Mouse (Mus musculus) kidney, adult 9 months (tissue): ENCODE data around the gene Selenok.

Experiments used
- DNase-seq: peaks from one replicate; pipeline ENCODE4 v3.0.0; 2022

The Selenok gene

DNA sequence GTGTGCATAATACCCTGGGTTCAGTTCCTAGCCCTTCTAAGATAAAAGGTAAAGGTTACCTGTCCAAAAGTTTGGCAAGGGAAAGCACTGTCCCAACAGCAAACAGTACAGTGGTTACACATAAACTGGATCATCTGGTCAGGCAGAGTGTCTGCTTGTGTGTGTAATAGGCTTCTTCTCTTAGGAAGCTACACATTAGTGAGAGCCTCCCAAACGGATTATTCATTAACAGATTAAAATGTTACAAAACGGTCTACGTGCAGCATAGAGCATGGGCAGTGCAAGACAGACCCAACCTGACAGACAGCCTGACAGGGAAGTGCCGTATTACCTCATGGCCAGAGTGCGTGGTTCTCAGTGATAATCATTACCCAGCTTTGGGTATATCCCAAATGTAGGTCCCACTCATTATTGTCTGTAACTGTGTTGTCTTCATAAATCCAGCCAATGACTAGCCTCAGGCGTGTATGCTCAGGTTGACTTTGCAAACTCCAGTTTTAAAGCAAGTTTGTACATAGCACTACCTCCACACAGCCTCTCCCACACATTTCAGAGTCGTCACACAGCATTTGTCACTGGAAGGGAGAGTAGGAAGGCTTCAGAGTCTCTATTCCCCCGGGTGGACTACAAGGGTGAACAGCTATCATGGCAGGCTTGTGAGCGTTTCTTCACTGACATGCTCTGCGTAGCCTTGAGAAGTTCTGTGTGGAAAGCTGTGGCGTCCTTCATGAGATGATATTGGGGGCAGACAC is 28.1 kb downstream of the Selenok start:
- DNase-seq = peak; percentile 92

DNA sequence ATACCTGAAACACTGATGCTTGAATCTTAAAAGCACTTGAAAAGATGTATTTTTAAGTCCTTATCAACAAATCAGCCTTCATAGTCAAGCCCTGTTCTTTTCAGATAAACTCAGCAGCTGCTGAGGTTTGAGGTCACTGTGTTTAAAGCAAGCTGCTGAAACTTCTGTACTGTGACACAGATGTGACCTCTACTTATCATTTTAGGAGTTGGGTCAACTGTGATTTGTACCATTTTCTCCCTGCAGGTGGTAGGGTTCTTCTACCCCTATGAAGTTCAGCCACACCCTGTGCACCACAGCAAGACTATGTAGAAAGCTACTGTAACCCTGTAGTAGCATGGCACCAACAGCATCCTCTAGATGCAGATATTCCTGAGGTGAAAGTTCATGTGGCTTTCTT is 29.2 kb downstream of the Selenok start:
- DNase-seq = no peak

DNA sequence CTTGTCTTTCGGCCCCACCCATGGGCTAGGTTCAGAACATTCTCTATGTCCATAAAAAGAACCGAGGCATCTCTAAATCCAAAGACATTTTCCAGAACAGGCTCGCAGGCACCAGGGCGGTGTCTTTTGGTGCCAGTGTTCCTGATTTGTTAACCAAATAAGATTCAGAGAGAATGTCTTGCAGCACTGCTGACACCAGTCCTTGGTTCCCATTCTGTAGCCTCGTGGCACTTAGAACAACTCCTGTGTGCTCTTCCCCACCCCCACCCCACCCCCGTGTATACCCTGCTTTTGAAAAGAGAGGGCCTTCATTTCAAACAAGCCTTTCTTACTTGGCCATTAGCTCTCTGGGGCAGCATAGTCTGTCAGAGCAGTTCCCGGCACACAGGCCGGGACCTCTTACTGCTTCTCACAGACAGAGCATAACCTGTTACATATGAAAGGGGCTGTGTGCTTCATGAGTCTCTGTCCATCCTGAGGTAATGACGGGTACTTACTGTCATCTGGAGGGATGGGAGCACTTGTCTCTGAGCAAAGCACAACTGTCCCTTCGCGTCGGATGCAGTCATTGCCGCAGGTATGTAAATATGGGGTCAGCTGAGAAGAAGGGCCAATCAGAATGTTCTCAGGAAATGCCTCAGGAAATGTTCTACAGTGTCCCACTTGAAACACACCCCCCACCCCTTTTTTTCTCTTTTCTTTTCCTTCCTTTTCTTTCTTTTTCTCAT is 30.8 kb downstream of the Selenok start:
- DNase-seq = no peak

DNA sequence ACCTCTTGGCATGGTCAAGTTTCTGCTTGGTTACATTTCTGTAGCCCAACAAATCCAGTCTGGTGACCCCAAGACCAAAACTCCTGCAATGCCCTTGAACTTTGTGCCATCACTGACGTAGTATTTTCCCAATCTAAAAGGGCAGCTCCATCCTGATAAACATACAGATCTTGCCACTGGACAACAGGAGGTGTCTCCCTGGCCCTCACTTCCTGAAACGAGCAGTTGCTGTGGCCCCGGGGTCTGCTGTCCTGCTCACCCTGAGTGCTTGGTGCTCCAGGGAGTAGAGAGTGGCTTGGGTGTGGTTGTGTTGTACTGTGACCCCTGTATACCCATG is 31.3 kb downstream of the Selenok start:
- DNase-seq = no peak

DNA sequence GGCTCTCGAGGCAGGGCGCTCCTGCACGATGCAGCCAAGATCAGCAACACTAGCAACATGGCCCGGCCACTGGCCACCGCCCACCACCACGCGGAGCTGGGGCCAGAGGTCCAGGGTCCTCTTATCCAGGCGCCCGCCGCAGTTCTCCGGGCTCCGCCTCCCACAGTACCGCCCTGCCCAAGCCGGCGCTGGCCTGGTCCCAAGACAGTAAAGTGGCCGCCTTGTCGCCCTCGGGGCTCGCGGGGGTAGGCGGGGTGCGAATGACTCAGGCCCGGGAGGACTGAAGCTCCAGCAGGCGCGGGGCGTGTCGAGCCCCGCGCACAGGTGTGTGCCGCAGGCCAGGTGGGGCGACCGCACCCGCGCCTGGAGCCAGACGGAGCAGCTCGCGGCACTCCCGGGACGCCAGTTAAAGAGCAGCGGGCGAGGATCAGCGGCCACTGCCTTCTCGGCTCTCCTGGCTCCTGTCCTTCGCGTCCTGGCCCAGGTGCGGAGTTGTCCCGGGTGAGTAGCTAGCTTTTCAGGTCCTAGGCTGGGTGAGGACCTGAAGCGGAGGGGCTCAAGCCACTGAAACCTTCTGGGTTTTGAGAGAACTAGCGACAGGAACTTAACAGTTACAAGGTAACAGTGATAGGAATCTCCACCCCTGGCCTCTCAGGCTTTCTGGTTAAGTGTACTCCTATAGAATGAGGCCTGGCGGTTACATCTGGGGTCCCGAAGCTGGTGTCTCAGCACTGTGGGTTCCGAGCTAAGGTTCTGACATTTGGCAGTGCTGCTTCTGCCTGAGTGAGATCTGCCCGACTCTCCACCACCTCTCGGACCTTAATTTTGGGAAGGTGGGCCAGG is 40.8 kb downstream of the Selenok start, which contains the start of the genes Il17rb and Chdh:
Il17rb (minus strand) TSS at position 164 of the 843 bp plus-strand sequence.
Chdh (plus strand) TSS at position 291 of the 843 bp plus-strand sequence.
- DNase-seq = peak; percentile 92

DNA sequence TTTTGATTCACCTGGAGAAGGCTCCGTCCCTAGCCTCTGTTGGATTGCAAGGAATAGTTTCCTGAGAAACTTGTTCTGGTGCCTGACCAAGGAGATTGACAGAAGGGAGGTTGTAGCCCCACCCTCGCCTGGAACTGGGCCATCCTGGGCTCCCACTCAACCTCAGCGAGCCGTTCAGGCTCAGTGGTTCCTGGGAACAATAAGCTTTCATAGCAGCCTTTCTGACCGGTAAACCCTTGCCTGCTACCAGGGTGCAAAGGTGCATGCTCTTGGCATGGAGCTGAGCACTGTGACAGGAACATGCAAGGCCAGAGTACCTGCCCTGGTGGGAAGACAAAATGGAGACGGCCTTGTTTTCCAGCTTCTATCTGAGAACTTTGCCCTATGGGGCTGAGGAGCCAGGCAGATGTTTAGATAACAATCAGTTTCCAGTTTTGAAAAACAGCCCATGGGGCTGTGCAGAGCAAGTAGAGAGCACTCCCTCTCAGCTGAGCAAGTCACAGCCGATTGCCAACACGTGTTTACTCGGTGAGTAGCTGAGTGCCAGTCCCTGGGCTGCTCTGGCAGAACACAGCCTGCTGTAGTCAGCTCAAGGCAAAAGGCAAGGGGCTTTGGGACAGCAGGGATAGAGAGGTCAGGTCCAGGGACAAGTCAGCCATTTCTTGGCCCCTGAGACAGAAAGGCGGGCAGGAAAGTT is 41.9 kb downstream of the Selenok start:
- DNase-seq = peak; percentile 98

DNA sequence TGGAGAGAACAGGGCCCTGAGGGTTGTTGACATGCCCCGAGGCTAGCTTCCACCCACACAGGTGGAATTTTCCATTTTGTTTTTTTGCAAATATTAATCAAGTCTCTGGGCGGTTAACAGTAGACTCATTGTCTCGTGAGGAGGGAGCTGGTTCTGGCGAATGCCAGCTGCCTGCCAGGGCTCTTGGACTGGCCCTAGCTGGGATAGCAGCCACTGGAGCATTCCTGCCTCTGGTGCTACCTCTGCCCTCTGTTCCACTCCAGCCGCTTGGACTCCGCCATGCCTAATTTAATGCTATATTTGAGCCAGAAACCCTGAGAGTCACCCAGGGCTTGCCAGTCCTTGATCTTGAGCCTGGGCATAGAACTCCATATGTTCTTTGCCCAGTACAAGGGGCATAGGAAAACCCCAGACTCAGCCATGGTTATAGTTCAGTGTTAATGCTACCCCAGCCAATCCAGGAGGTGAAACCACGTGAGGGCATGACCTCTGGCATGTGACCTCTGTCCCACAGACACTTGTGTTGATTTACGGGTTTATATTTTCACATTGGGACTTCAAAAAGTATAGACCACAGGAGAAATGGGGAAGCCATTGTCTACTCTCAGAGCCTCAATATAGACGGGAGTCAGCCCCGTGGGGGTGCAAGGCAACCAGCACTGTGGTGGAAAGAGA is 43.9 kb downstream of the Selenok start:
- DNase-seq = peak; percentile 95

DNA sequence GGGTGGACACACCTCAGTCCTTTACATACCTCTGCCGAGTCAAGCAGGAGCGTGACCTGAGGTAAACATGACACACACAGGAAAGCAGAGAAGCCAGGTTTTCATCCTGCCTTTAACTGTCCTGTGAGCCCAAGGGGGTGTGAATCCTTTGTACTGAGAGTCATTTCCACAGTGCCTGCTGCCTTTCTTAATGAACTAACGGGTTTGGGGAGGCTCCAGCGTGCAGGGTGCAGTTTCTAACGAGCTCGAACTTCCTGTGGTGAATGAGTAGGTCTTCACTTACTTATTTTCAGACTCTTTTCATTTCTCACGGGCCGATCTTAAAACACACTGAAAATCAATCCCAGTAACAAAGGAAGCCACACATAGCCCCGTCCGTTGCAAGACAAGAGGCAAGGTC is 46.4 kb downstream of the Selenok start:
- DNase-seq = no peak

DNA sequence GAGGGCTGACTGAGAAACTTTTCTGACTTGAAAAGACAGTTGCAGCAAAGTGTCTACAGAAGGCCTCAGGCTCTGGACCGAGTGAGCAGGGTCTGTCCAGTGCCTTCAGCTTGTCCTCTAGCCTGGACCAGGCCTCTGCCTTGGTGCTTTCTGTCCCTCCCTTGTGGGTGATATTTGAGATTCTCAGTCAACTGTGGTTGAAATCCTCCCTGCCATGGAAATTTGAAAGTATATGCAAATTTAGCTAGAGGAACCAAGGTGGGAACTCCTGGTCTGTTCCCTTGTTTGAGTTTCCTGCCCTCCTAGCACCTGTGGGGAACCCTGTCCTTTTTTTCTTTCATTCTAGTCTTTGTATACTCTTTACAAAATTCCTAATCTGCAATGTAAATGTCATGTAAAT is 46.9 kb downstream of the Selenok start:
- DNase-seq = no peak

DNA sequence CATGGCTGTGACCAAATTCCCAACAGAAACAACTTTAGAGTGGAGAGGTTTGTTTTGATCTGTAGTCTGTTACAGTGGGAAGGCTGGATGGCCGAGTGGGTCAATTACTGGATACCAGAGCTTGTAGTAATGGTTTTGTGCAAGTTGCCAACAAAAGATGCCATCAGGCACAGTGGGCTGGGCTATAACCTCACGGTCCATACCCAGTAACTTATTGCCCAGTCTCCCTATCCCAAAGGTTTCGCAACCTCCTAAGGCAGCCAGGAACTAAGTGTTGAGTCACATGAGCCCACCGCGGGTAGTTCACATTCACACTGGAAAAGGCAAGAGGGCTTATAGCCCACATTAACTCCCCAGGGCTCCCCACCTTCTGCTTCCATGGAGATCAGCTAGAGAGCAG is 48.6 kb downstream of the Selenok start:
- no peak for DNase-seq

DNA sequence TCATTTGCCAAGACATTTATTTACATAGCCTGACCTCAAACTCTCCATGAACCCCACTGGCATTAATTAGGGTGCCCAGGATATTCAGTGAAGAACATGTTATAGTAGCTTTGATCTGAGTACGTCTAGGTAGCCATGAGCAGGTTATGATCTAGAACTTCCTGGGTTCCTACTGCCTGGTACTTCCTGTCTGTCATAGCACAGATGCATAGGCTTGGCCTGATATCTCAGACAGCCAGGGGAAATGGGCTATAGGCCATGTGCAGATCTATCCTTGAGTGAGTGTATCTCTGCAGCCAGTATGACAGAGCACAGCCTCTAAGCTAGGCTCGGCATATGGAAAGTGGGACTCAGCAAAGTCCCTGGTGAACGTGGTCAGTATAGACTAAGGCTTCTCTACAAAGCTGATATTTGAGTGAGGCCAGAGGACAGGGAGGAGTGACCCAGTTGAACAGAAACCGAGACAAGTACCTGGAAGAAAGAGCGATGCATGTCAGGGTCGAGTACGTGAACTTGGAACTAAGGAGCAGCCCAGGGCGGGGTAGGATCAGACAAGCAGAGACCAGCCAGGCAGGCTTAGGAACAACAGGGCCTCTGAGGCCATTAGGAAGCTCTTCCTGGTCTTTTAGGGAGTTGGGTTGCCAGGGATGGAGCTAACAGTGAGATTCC is 49.8 kb downstream of the Selenok start:
- DNase-seq = peak; percentile 77

DNA sequence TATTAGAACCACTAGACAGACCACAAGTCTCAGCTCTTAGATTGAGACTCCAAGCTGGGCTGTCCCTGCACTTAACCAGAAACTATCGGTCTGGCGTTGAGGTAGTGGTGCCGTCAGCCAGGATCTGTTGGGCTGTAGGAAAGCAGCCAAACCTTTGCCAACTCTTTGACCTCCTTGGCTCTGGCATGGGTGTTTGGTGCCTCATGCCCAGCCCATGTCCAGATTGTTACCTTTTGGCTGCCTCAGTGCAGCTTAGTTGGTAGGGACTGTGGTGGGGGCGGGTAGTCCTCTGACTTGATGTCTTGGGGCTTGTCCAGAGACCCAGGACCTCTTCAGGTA is 50.3 kb downstream of the Selenok start:
- peak; percentile 76 for DNase-seq

DNA sequence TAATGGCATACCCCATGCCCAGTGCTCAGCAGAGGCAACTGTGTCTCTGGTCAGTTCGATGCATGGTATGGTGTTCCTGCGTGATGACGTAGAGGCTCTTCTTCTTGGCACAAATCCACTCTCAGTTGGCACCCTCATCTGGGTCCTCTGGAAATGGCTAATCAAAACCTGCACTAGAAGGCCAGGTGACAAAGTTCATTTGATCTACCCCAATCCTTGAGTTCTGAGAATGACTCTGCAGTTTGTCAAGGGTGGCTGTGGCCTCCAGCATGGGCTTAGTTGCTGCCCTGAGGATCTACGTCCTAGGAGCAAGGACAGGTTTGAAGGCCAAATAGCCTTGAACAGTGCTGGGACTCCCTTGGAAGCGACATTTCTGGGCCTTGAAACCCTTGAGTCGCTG is 50.7 kb downstream of the Selenok start:
- DNase-seq = peak; percentile 85

DNA sequence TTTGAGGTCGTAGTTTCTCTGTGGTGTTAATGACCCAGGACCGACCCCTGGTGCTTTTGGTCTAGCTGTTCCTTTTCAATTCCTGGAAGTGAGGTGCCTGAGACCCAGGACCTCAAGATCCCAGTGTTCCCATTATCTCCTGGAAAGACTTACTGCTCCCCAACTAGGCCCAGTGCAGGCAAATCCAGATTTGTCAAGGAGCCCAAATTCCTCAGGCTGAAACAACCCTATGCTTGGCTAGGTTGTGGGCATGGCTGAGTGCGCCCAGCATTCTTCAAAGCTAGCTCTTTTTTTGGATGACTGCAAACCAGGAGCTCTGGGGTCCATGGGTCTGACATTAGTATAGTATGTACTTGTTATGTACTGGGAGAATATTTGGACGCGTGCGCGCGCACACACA is 51.3 kb downstream of the Selenok start:
- peak; percentile 90 for DNase-seq

DNA sequence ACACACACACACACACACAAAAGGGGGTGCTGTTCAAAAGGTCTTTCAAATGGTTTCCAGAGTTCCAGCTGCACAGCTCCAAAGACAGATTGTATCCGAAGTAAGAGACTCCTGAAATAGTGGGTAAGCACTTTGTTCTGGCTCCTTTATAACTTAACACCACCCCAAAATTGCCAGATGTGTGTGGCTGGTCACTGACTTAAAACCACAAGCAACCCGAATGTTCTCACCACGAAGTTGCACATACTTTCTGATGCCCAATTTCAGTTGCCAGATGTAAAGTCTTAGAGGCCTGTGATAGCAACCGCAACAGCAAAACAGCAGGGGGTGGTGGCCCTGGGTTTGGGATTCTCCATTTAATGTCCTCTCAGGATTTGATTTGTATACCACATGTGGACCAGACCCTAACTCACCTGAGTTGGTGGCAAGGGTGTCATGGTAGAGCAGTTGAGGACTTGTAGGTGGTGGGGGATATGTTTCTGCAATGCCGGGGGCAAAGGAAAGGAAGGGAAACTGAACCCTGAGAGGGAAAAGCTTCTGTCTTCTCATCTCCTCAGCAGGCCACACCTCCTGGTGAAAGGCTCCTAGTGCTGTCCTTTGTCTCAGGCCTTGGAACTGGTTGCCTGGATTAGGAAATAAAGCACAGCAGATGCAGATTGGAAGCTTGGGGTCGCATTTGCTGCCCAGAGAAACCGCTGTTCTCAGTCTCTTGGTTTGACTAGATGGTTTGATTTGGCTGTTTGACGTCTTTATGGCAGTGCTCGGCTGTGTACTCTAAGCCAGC is 51.9 kb downstream of the Selenok start:
- no peak for DNase-seq

DNA sequence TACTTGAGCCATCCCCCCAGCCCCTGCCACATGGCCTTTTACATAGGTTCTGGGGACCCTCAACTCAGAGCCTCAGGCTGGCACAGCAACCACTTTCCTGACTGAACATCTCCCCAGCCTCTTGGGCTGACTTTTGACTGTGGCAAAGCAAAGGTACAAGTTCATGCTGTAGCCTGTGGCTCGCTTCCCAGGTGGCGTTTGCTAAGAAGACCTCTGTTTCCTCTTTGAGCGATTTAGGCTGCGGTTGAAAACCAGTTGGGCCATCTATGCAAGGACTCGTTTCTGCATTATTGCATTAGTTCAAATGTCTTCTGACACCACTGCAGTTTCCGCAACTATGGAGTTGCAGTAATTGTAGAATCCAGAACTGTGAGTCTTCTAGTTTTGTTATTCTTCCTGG is 54.4 kb downstream of the Selenok start:
- DNase-seq = no peak

DNA sequence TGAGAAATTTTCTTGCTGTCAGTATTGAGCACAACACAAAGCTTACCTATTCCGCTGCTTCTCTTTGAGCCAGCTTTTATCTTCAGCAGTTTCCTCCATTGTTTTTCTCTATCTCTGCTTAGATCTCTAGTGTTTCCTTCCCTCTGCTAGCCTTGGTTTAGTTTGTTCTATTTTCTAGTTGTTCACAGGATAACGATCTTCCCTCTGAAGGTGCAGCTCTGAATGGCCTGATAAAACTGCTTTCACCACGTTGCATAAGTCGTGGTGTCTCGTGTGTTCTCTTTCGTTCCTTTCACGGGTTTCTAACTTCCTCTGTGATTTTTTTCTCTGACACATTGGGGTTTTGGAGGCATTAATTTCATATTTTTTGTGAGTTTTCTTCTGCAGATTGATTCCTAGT is 56.3 kb downstream of the Selenok start:
- no peak for DNase-seq
